Mouse (Mus musculus) bone marrow macrophage, adult 2 months (primary cell): ENCODE data around the gene Zdhhc9. TPM values are rescaled to one million over a fixed set of nuclear protein-coding genes. Genes with fewer than 3 reads are reported as not detected.

Source experiments
- H3K27ac ChIP-seq: 2 replicates; pipeline ENCODE4 v1.5.1; 2012; ENCODE audit warnings: low read depth, low read length; ENCODE audit not compliant: insufficient read depth
- H3K4me1 ChIP-seq: 2 replicates; pipeline ENCODE4 v1.6.1; 2012; ENCODE audit warnings: low read length; ENCODE audit not compliant: control insufficient read depth, insufficient read depth
- H3K4me3 ChIP-seq: 2 replicates; pipeline ENCODE4 v1.5.1; 2012; ENCODE audit warnings: mild to moderate bottlenecking, low read length, moderate library complexity; ENCODE audit not compliant: insufficient read depth
- CTCF ChIP-seq: IDR thresholded peaks from 2 replicates; pipeline ENCODE4 v1.5.1; 2012; ENCODE audit warnings: low read depth, mild to moderate bottlenecking, low read length, moderate library complexity
- POLR2A ChIP-seq: IDR thresholded peaks from 2 replicates; pipeline ENCODE4 v1.6.1; 2012; ENCODE audit warnings: mild to moderate bottlenecking, low read depth, low read length, borderline replicate concordance
- polyA plus RNA-seq: library from polyadenylated mRNA; stranded (reverse); fragments of >200 nt; gene quantifications from 2 replicates; pipeline ENCODE4 v1.2.4, GENCODE M21; 2012; ENCODE audit not compliant: missing spikeins, insufficient read depth, insufficient read length

The Zdhhc9 gene
- polyA plus RNA-seq, 1 experiment: 77.1 TPM

DNA sequence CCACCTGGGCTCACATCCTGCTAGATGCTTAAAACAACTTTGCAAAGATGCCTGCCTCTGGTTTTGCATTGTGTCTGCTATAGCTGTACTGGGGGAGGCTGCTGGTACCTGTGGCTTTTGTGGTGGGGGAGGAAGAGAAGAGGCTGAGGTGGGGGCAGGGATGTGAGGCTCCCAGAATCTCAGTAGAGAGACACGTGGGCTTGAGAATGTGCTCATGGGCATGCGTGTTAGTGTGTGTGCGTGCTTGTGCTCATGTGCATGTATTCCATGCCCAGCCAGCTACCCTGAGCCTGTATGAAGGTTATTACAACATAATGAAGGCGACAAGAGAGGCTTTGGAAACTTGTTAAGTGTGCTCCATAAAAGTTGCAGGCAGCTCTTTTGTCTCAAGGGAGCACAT, 71.7 kb downstream of the Zdhhc9 start:
- Histone ChIP-seq H3K4me1 (peaks cover 38% of the 10 kb centered on the region), H3K4me3 (no peak overlapping the region), H3K27ac (no peak overlapping the region)
- no peak for TF ChIP-seq POLR2A
- no peak for TF ChIP-seq CTCF

DNA sequence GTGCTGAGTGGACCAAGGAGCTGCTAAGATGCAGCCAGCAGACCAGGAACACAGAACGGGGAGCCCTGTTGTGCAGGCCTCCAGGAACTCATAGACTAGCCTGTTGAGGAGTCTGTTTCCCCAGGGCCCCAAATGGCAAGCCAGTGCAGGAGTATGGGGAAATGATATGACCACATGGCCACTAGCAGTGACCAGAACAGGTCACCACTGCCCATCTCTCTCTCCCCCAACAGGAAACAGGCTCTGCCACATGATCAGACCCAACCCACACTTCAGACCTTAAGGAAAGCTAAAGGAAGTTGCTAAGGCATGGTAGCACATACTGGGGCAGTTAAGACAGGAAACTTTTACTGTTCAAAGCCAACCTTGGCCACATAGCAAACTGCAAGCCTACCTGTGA, 79.5 kb downstream of the Zdhhc9 start:
- Histone ChIP-seq H3K4me3 (no peak overlapping the region), H3K4me1 (peaks cover 22% of the 10 kb centered on the region)
- TF ChIP-seq CTCF (no peak), POLR2A (no peak)

DNA sequence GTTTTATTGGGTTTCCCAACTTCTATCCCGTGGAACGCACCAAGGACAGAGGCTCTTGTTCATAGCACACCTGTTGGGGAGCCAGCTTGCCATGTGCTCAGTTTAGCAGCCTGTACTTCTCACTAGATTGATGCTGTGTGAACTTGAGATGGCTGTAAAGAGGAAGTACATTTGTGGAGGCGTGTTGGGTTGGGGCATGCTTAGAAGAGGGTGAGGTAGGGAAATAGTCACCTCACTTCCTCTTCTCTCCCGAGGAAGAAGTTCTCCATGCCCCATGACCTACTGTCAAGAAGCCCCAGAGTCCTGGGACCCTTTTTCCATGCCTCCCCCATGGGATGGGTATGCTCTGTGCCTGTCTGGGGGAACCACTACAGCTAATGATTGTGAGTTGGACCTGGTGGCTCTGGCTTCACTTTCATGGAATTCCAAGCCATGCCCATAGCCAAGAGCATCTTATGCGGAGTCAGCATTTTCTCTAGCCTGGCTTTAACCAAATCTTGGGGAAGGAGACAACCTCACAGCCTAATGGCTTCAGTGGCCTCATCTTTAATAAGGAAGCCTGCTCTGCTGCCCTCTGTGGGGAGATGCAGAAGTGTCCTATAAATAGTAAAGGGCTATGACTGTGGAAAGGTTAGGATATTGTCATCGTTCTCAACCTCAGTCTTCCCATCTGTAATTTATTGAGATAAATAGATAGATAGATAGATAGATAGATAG, 81.0 kb downstream of the Zdhhc9 start:
- Histone ChIP-seq H3K4me1 (peaks cover 22% of the 10 kb centered on the region), H3K27ac (peak overlapping the region; percentile 33; the same call in 1 of the 2 replicates), H3K4me3 (no peak overlapping the region)
- TF ChIP-seq CTCF: no peak
- TF ChIP-seq POLR2A: no peak

More for the DNA sequence above, 79.5 kb downstream of the Zdhhc9 start:
- H3K27ac ChIP-seq: no peak overlapping the region

DNA sequence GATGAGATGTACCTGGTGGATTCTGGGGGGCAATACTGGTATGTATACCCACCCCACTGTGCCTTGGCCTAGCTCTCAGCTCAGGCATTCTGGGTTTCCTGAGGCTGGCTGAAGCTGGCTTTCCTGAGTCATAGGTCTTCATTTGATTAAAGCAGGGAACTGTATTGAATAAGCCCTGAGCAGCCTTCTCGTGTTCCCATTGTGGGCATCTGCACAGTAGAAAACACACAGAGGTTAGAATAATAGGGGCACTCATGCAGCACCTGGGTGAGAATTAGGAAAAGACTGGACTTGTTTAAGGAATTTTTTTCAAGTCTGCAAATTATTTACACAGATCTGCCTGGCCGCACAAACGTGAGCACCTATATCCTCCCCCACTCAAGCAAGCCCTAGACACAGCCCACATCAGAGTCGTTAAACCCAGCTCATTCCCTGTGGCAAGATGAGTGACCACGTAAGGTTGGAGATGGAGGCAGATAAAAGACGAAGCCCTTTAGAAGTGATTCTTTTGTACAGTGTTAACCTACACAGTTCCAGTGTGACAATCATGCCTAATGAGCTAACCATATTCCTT, 81.7 kb downstream of the Zdhhc9 start:
- TF ChIP-seq POLR2A: no peak
- TF ChIP-seq CTCF: no peak

DNA sequence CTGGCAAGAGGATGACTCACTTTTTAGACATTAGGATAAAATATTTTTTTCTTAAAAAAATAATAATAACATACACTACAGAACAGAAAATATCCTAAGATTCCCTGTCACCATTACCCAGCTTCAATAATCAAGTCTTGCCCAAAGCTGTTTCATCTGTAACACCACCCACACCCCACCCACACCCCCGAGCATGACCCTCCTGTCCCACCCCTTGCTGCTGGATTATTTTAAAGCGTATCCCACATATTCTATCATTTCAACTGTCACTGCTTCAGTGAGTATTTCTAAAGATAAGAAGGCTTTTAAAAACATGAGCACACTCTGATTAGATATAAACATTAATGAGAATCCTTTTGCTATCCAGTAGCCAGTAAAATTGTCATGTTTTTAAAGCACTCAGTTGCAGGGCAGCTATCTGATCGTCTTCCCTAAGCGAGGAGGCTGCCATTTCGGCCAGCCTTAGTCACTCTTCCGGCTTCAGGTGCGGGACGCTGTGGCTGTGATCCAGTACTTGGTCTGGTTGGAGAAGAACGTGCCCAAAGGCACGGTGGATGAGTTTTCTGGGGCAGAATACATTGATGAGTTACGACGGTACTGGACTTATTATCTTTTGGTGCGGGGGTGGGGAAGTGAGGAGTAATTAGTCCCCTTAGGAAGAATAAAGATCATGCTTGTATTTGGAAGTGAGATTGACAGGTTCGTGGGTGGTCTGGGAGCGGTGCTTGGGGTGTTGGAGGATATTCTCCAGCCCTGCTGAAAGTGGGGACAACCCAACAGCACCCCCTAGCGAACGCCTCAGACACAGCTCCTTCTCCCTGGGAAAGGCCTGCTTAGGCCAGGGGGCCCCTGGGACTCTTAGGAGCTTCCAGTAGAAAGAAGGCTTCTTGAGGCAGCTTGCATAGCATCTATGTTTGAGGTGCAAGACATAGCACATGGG, 84.3 kb downstream of the Zdhhc9 start:
- Histone ChIP-seq H3K4me1 (peaks cover 17% of the 10 kb centered on the region), H3K27ac (no peak overlapping the region), H3K4me3 (no peak overlapping the region)

More for the DNA sequence above, 81.7 kb downstream of the Zdhhc9 start:
- Histone ChIP-seq H3K27ac (no peak overlapping the region), H3K4me3 (no peak overlapping the region), H3K4me1 (peaks cover 22% of the 10 kb centered on the region)

More for the DNA sequence above, 84.3 kb downstream of the Zdhhc9 start:
- TF ChIP-seq POLR2A (no peak), CTCF (peak; percentile 40)

Other genes starting within 250 kb of the Zdhhc9 start
- gene Apln, start 174.0 kb downstream of the Zdhhc9 start, polyA plus RNA-seq: 0.17 TPM in 1 of 2 replicates, not detected in the other
- gene Xpnpep2, start 100.2 kb downstream of the Zdhhc9 start, polyA plus RNA-seq: not detected in 2 replicates
- 66.3 and 69.9 TPM in 2 replicates for gene Sash3, start 62.4 kb downstream of the Zdhhc9 start, polyA plus RNA-seq
- 31.1 and 35.9 TPM in 2 replicates for gene Utp14a, start 48.0 kb upstream of the Zdhhc9 start, polyA plus RNA-seq
- 9.6 TPM in 2 replicates for gene Bcorl1, start 132.5 kb upstream of the Zdhhc9 start, polyA plus RNA-seq